Mouse (Mus musculus): ENCODE measurements around the gene Utp14b. TPM values are rescaled to one million over a fixed set of nuclear protein-coding genes. Genes with fewer than 3 reads are reported as not detected.

The Utp14b gene
- polyA plus RNA-seq, 1 experiment from 2014 or later = 2.6 TPM

DNA sequence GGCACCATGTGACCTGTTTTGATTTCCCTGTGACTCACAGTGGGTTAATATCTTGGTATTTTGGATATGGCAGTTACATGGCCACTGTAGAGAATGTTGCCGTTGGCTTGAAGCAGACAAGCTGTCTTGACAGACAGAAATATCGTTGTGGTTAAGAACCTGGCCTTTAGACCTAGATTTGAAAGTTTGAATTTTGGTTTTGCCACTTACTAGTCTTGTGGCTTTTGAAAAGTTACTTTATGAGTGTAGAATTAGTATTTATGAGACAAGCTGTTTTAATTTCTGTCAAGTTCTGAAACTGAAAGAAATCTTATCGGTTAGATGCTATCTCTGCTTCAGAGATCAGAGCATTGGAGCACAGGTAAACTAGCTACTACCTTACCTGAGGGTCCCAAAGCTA is 24.5 kb downstream of the Utp14b start:
- no peak for TF ChIP-seq CTCF (IDR thresholded peaks at IDR 0.05; ENCODE audit: low read depth)
- DNase-seq (ENCODE audit: low spot score) (no peak), ATAC-seq (replicated peaks; ENCODE audit: low FRiP score, low read depth) (no peak)
- no peaks in the 10 kb centered on the region for H3K27me3 ChIP-seq (ENCODE audit: insufficient read depth, low read length)
- H3K9me3 ChIP-seq (replicated peaks; ENCODE audit: low read length) = no peaks in the 10 kb centered on the region
- H3K9ac ChIP-seq (ENCODE audit: low read depth, low read length) = no peak overlapping the region
- H3K4me1 ChIP-seq (replicated peaks; ENCODE audit: insufficient read depth, low read length) = no peaks in the 10 kb centered on the region
- no peak overlapping the region for H3K4me3 ChIP-seq (replicated peaks; ENCODE audit: low read depth, low read length)
- no peak overlapping the region for H3K4me2 ChIP-seq (ENCODE audit: low read length)
- WGBS = 81% methylated on average over 3 of the region's 3 CpGs
- no peaks in the 10 kb centered on the region for H3K36me3 ChIP-seq (ENCODE audit: insufficient read depth, low read length)
- H3K27ac ChIP-seq = no peak overlapping the region

DNA sequence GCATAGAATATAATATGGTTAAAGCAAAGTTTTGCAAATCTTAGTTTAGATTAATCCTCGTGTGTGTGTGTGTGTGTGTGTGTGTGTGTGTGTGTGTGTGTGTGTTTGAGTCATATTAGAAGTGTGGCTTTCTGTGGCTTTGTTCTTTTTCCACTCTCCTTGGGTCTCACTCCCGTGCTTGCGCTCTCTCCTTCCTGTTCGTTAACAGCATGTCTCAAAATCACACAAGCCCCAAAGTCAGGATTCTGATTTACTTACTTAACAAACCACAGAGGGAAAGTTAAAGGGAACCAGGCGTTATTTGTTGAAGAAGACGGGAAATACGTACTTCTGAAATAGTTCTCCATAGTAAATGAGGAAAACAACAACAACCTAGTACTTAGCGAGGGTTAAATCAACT is 26.3 kb downstream of the Utp14b start:
- no peak overlapping the region for H3K4me3 ChIP-seq (replicated peaks; ENCODE audit: low read depth, low read length)
- TF ChIP-seq CTCF (IDR thresholded peaks at IDR 0.05; ENCODE audit: low read depth) = no peak
- H3K27me3 ChIP-seq (ENCODE audit: insufficient read depth, low read length) = no peaks in the 10 kb centered on the region
- no peak overlapping the region for H3K9ac ChIP-seq (ENCODE audit: low read depth, low read length)
- no peak overlapping the region for H3K4me2 ChIP-seq (ENCODE audit: low read length)
- DNase-seq (ENCODE audit: low spot score) = no peak
- H3K4me1 ChIP-seq (replicated peaks; ENCODE audit: insufficient read depth, low read length) = no peaks in the 10 kb centered on the region
- no peaks in the 10 kb centered on the region for H3K36me3 ChIP-seq (ENCODE audit: insufficient read depth, low read length)
- WGBS = 84% methylated on average over 8 of the region's 8 CpGs
- H3K27ac ChIP-seq = no peak overlapping the region
- ATAC-seq (replicated peaks; ENCODE audit: low FRiP score, low read depth) = no peak
- H3K9me3 ChIP-seq (replicated peaks; ENCODE audit: low read length) = no peaks in the 10 kb centered on the region

DNA sequence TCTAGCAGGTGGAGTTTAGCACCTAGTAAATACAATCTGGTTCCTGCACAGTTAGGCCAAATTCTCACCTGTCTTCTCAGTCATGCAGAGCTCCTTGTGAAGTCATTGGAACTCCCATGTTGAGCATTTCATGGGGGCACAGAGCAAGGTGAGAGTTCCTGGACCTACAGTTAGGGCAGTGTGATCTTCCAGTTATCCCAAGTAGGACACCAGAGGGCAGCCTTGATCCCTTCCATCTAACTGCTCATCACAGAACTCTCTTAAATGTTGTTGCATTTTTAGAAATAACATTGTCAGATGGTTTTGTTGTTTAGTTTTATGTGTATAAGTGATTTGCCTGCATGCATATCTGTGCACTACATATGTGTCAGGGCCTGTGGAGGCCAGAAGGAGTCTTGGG is 29.0 kb downstream of the Utp14b start:
- Histone ChIP-seq H3K4me1 (replicated peaks; ENCODE audit: insufficient read depth, low read length) (no peaks in the 10 kb centered on the region), H3K9ac (ENCODE audit: low read depth, low read length) (no peak overlapping the region), H3K9me3 (replicated peaks; ENCODE audit: low read length) (no peaks in the 10 kb centered on the region), H3K27ac (no peak overlapping the region), H3K4me3 (replicated peaks; ENCODE audit: low read depth, low read length) (no peak overlapping the region), H3K36me3 (ENCODE audit: insufficient read depth, low read length) (peaks cover 4% of the 10 kb centered on the region; the same call in 1 of the 2 replicates), H3K27me3 (ENCODE audit: insufficient read depth, low read length) (no peaks in the 10 kb centered on the region), H3K4me2 (ENCODE audit: low read length) (no peak overlapping the region)
- DNase-seq (ENCODE audit: low spot score) (peak; percentile 45), ATAC-seq (replicated peaks; ENCODE audit: low FRiP score, low read depth) (no peak)
- peak; percentile 69 for TF ChIP-seq CTCF (IDR thresholded peaks at IDR 0.05; ENCODE audit: low read depth)

GRCm38 (mm10) chr1:78688149-78688548 is 30.3 kb downstream of the Utp14b start:
- Histone ChIP-seq H3K36me3 (ENCODE audit: insufficient read depth, low read length) (peaks cover 12% of the 10 kb centered on the region), H3K27ac (no peak overlapping the region), H3K27me3 (ENCODE audit: insufficient read depth, low read length) (no peaks in the 10 kb centered on the region), H3K9ac (ENCODE audit: low read depth, low read length) (no peak overlapping the region), H3K9me3 (replicated peaks; ENCODE audit: low read length) (no peaks in the 10 kb centered on the region), H3K4me3 (replicated peaks; ENCODE audit: low read depth, low read length) (no peak overlapping the region), H3K4me2 (ENCODE audit: low read length) (no peak overlapping the region), H3K4me1 (replicated peaks; ENCODE audit: insufficient read depth, low read length) (no peaks in the 10 kb centered on the region)
- ATAC-seq (replicated peaks; ENCODE audit: low FRiP score, low read depth) = no peak
- DNase-seq (ENCODE audit: low spot score) = no peak
- 87% methylated on average over 7 of the region's 7 CpGs for WGBS
- TF ChIP-seq CTCF (IDR thresholded peaks at IDR 0.05; ENCODE audit: low read depth) = peak; percentile 35; the same call in 1 of the 2 replicates

- H3K36me3 ChIP-seq (ENCODE audit: insufficient read depth, low read length) = peaks cover 33% of the 10 kb centered on the region
- DNase-seq (ENCODE audit: low spot score) (no peak), ATAC-seq (replicated peaks; ENCODE audit: low FRiP score, low read depth) (no peak)
- no peak overlapping the region for H3K9ac ChIP-seq (ENCODE audit: low read depth, low read length)
- H3K4me2 ChIP-seq (ENCODE audit: low read length) = no peak overlapping the region
- WGBS = 93% methylated on average over 9 of the region's 9 CpGs
- H3K4me1 ChIP-seq (replicated peaks; ENCODE audit: insufficient read depth, low read length) = no peaks in the 10 kb centered on the region
- H3K4me3 ChIP-seq (replicated peaks; ENCODE audit: low read depth, low read length) = no peak overlapping the region
- H3K27ac ChIP-seq = no peak overlapping the region
- no peak for TF ChIP-seq CTCF (IDR thresholded peaks at IDR 0.05; ENCODE audit: low read depth)
- no peaks in the 10 kb centered on the region for H3K27me3 ChIP-seq (ENCODE audit: insufficient read depth, low read length)
- H3K9me3 ChIP-seq (replicated peaks; ENCODE audit: low read length) = no peaks in the 10 kb centered on the region
Measured at GRCm38 (mm10) chr1:78694503-78695258, 36.8 kb downstream of the Utp14b start.

GRCm38 (mm10) chr1:78696305-78696704 is 38.5 kb downstream of the Utp14b start:
- no peak for DNase-seq (ENCODE audit: low spot score)
- H3K4me2 ChIP-seq (ENCODE audit: low read length) = no peak overlapping the region
- no peaks in the 10 kb centered on the region for H3K9me3 ChIP-seq (replicated peaks; ENCODE audit: low read length)
- no peak overlapping the region for H3K9ac ChIP-seq (ENCODE audit: low read depth, low read length)
- peaks cover 32% of the 10 kb centered on the region for H3K36me3 ChIP-seq (ENCODE audit: insufficient read depth, low read length)
- H3K4me1 ChIP-seq (replicated peaks; ENCODE audit: insufficient read depth, low read length) = no peaks in the 10 kb centered on the region
- no peak overlapping the region for H3K27ac ChIP-seq
- no peaks in the 10 kb centered on the region for H3K27me3 ChIP-seq (ENCODE audit: insufficient read depth, low read length)
- whole genome bisulfite sequencing = 64% methylated on average over 2 of the region's 2 CpGs
- H3K4me3 ChIP-seq (replicated peaks; ENCODE audit: low read depth, low read length) = no peak overlapping the region
- no peak for TF ChIP-seq CTCF (IDR thresholded peaks at IDR 0.05; ENCODE audit: low read depth)
- no peak for ATAC-seq (replicated peaks; ENCODE audit: low FRiP score, low read depth)

GRCm38 (mm10) chr1:78696903-78697302 is 39.1 kb downstream of the Utp14b start:
- H3K9me3 ChIP-seq (replicated peaks; ENCODE audit: low read length) = no peaks in the 10 kb centered on the region
- no peaks in the 10 kb centered on the region for H3K4me1 ChIP-seq (replicated peaks; ENCODE audit: insufficient read depth, low read length)
- no peak for DNase-seq (ENCODE audit: low spot score)
- 79% methylated on average over 5 of the region's 5 CpGs for WGBS
- peaks cover 35% of the 10 kb centered on the region for H3K36me3 ChIP-seq (ENCODE audit: insufficient read depth, low read length)
- TF ChIP-seq CTCF (IDR thresholded peaks at IDR 0.05; ENCODE audit: low read depth) = no peak
- no peak overlapping the region for H3K4me3 ChIP-seq (replicated peaks; ENCODE audit: low read depth, low read length)
- no peaks in the 10 kb centered on the region for H3K27me3 ChIP-seq (ENCODE audit: insufficient read depth, low read length)
- H3K4me2 ChIP-seq (ENCODE audit: low read length) = no peak overlapping the region
- H3K27ac ChIP-seq = no peak overlapping the region
- no peak overlapping the region for H3K9ac ChIP-seq (ENCODE audit: low read depth, low read length)
- no peak for ATAC-seq (replicated peaks; ENCODE audit: low FRiP score, low read depth)
